Mouse (Mus musculus) Patski (cell line): ENCODE measurements at regions not wholly inside any gene's neighbourhood (a gene's known extent, or its start where the extent isn't known, plus 50 kb on each side); places are given as distances from the start of the nearest gene placed in this dataset.

Source experiments
- ATAC-seq: fragments of 100-300 bp; one replicate; pipeline ENCODE4 v1.8.0; 2021
- CTCF ChIA-PET: fragments of 350-600 bp; sonication (Branson Sonifier 250); formaldehyde crosslinking; loops from one replicate; lab custom pipeline; 2022; ENCODE audit warnings: inconsistent platforms; lab: Charles Lee
- POLR2A ChIA-PET: fragments of 350-600 bp; sonication (Branson Sonifier 250); formaldehyde crosslinking; loops from one replicate; lab custom pipeline; 2022; ENCODE audit warnings: antibody characterized with exemption, inconsistent platforms; lab: Charles Lee
- DNase-seq: peaks from one replicate; pipeline ENCODE4 v3.0.0-alpha.2; 2011; ENCODE audit warnings: low read depth, low spot score
- H3K27me3 ChIP-seq: fragments of 371-371 bp; one replicate; pipeline ENCODE4 v1.5.1; 2021
- CTCF ChIP-seq: fragments of 100-300 bp; IDR thresholded peaks from one replicate; pipeline ENCODE4 v1.5.1; 2021
- in situ Hi-C: fragments of 300-500 bp; cut with MboI; formaldehyde crosslinking; loops from 3 replicates; pipeline ENCODE4 v1.11.1; 2018; ENCODE audit warnings: low pct_unique_long_range_greater_than_20kb, mixed read lengths

- DNase-seq: no peak
- in situ Hi-C loops: loop anchor here (5.0 kb wide), 1 partner anchor 46 kb away; no protein-coding TSS in a partner anchor
- TF ChIP-seq CTCF: no peak
Observed at GRCm38 (mm10) chr16:85743022-85743421, 59.9 kb downstream of the Adamts1 start.

GRCm38 (mm10) chr16:85738606-85739195 is 64.2 kb downstream of the Adamts1 start:
- peaks cover 23% of the 10 kb centered on the region for H3K27me3 ChIP-seq
- CTCF ChIA-PET: no interaction called here
- in situ Hi-C loops: no loop called here
- no peak for DNase-seq
- POLR2A ChIA-PET: no interaction called here
- no peak for ATAC-seq
- TF ChIP-seq CTCF: no peak

More at GRCm38 (mm10) chr16:85743022-85743421, 59.9 kb downstream of the Adamts1 start:
- no peak for ATAC-seq
- CTCF ChIA-PET: no interaction called here
- peaks cover 33% of the 10 kb centered on the region for H3K27me3 ChIP-seq
- POLR2A ChIA-PET: no interaction called here

GRCm38 (mm10) chr16:85728026-85728425 is 74.9 kb downstream of the Adamts1 start:
- ChIA-PET POLR2A (no interaction called here), CTCF (interaction anchor here (1.0 kb wide), 1 partner anchor 50 kb away, joined by 3 read pairs; no protein-coding TSS in a partner anchor)
- in situ Hi-C loops: no loop called here
- no peak for ATAC-seq
- no peak for TF ChIP-seq CTCF
- no peak for DNase-seq
- H3K27me3 ChIP-seq: peaks cover 4% of the 10 kb centered on the region

DNA sequence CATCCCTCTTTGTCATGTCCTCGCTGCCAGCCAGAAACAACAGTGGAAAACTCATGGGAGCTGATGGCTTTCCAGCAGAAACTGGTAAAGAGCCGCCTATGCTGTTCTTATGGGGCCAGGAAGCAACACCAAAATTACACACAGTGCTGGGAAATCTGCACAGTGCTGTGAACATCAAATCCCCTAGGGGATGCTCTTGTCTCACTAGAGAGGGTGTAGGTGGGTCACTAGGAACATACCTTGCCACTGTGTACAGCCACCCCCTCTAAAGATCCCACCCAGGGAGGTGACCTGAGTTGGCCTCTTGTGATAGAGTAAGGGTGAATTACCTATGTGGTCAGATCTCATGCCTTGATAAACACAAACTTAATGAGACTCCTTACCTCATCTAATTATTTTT is 80.9 kb downstream of the Adamts1 start:
- ATAC-seq (no peak), DNase-seq (no peak)
- ChIA-PET CTCF (interaction anchor here (2.0 kb wide), 1 partner anchor 10 kb away, joined by 5 read pairs; no protein-coding TSS in a partner anchor), POLR2A (no interaction called here)
- peaks cover 4% of the 10 kb centered on the region for H3K27me3 ChIP-seq
- TF ChIP-seq CTCF: peak; percentile 65
- in situ Hi-C loops: no loop called here

- ATAC-seq (no peak), DNase-seq (no peak)
- H3K27me3 ChIP-seq: peaks cover 11% of the 10 kb centered on the region
- no peak for TF ChIP-seq CTCF
- in situ Hi-C loops: no loop called here
- CTCF ChIA-PET: interaction anchor here (1.4 kb wide), 1 partner anchor 10 kb away, joined by 5 read pairs; no protein-coding TSS in a partner anchor
- POLR2A ChIA-PET: no interaction called here
Observed at GRCm38 (mm10) chr16:85712291-85712690, 90.6 kb downstream of the Adamts1 start.

DNA sequence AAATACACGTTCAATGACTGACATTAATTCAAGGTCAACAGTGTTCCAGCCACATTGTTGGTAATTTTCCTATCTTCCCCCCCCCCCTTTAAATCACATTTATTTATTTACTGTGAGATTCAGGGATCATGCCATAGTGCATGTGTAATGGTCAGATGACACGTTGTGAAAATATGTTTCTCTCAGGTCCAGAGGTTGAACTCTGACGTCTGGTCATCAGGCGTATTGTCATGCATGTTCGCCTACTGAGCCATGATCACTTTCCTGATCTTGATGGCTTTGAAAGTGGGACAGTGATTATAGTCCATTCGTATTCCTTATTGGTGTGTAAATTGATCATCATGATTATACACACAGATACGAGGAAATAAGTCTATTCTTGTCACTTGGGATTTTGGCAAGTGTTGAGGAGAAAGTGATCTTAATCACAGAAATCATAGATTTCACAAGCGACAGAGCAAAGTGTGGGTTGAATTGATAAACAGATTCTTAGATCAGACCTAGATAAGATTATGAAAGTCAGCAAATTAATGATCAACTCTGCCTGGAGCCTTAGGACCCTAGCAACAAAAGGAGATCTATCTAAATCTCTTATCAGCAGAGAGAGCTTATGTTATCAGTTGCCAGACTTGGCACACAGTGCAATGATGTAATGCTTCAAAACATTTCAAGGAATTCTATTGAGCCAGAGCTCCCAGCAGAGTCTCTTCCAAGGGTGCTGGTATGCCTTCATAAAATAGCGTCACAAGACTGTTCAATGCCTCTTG is 98.5 kb downstream of the Adamts1 start:
- no peak for TF ChIP-seq CTCF
- ATAC-seq (no peak), DNase-seq (no peak)
- ChIA-PET POLR2A (no interaction called here), CTCF (no interaction called here)
- in situ Hi-C loops: no loop called here
- H3K27me3 ChIP-seq: peaks cover 4% of the 10 kb centered on the region

- ATAC-seq (no peak), DNase-seq (no peak)
- in situ Hi-C loops: no loop called here
- POLR2A ChIA-PET: no interaction called here
- CTCF ChIA-PET: no interaction called here
- no peak for TF ChIP-seq CTCF
- peaks cover 4% of the 10 kb centered on the region for H3K27me3 ChIP-seq
Observed at GRCm38 (mm10) chr16:85702889-85703480, 99.9 kb downstream of the Adamts1 start.

DNA sequence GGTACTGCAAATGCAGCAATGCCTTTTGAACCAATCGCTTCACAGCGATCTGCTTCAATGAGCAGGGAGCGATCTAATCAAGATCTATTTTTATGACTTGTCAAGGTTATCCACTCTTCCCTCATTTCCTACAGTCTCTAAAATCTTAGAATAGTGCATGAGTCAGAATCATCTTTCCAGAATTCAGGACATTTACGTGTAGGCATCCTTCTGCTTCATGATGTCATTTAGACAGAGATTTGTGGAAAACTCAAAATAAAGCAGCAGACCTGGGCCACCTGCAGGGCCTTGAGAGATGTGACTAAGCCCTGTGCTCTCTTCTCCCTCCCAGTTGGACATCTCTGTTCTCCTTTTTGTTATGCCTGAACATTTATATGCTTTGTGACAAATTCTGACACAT is 103.6 kb downstream of the Adamts1 start:
- no peak for TF ChIP-seq CTCF
- peaks cover 4% of the 10 kb centered on the region for H3K27me3 ChIP-seq
- no peak for ATAC-seq
- CTCF ChIA-PET: interaction anchor here (0.9 to 1.1 kb wide), 2 partner anchors 17 to 33 kb away, joined by 3 read pairs; no protein-coding TSS in a partner anchor
- DNase-seq: no peak
- in situ Hi-C loops: loop anchor here (5.0 to 25.0 kb wide), 2 partner anchors 43 to 962 kb away; partner anchors contain the start of gene Mrpl39
- POLR2A ChIA-PET: no interaction called here

GRCm38 (mm10) chr16:85682721-85683120 is 120.2 kb downstream of the Adamts1 start:
- in situ Hi-C loops: loop anchor here (25.0 kb wide), 1 partner anchor 945 kb away; the partner anchor contains the start of gene Mrpl39
- TF ChIP-seq CTCF: no peak
- ChIA-PET POLR2A (no interaction called here), CTCF (no interaction called here)
- DNase-seq: no peak
- ATAC-seq: no peak
- peaks cover 27% of the 10 kb centered on the region for H3K27me3 ChIP-seq

DNA sequence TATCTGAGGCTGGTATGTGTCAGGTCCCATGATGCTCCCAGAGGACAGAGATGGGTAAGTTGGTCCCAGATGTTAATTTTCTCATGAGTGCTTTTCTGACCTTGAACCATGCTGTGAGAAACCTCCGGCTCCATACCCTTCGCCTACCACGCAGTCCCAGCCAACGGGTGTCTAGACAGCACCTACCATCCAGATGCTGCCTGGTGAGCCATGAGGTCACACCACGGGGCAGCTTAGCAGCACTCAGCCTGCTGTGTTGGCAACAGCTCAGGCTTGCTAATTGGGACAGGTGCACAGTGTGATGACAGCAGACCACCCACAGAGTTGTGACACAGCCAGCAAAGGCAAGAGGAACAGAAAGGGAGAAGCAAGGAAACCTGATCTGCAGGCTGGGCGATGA is 122.6 kb downstream of the Adamts1 start:
- ChIA-PET POLR2A (no interaction called here), CTCF (no interaction called here)
- ATAC-seq: peak; percentile 54
- no peak for TF ChIP-seq CTCF
- in situ Hi-C loops: loop anchor here (25.0 kb wide), 1 partner anchor 943 kb away; the partner anchor contains the start of gene Mrpl39
- peaks cover 22% of the 10 kb centered on the region for H3K27me3 ChIP-seq
- DNase-seq: peak; percentile 9
